Mouse (Mus musculus) adrenal gland, postnatal 25 days (tissue): ENCODE measurements around the gene Ddrgk1. TPM values are rescaled to one million over a fixed set of nuclear protein-coding genes. Genes with fewer than 3 reads are reported as not detected.

Experiments
- total RNA-seq: library from RNA; stranded (reverse); gene quantifications from 2 replicates; pipeline ENCODE4 v1.2.3, GENCODE M21; 2021

Ddrgk1 gene
- total RNA-seq, 1 experiment from 2014 or later, result 226 TPM

Other genes with a start within 250 kb of the Ddrgk1 start
- 80.9 and 81.9 TPM in 2 replicates for gene Vps16, start 240.3 kb downstream of the Ddrgk1 start, total RNA-seq
- gene Pced1a, start 240.0 kb downstream of the Ddrgk1 start, total RNA-seq, result 18.9 and 19.9 TPM in 2 replicates
- gene Ptpra, start 214.4 kb downstream of the Ddrgk1 start, total RNA-seq, result 115 and 144 TPM in 2 replicates
- 61.9 and 64.5 TPM in 2 replicates for gene Mrps26, start 100.9 kb downstream of the Ddrgk1 start, total RNA-seq
- not detected in 2 replicates for gene Oxt, start 88.5 kb downstream of the Ddrgk1 start, total RNA-seq
- gene Avp, start 82.1 kb downstream of the Ddrgk1 start, total RNA-seq, result not detected in 2 replicates
- 8.9 and 14.0 TPM in 2 replicates for gene Fastkd5, start 34.6 kb downstream of the Ddrgk1 start, total RNA-seq
- 7.5 and 7.9 TPM in 2 replicates for gene Ubox5, start 34.6 kb downstream of the Ddrgk1 start, total RNA-seq
- gene Lzts3, start 21.9 kb downstream of the Ddrgk1 start, total RNA-seq, result 16.8 and 19.5 TPM in 2 replicates
- 23.8 and 28.0 TPM in 2 replicates for gene Itpa, start 3.0 kb upstream of the Ddrgk1 start, total RNA-seq
- 2.0 and 2.1 TPM in 2 replicates for gene Slc4a11, start 32.9 kb upstream of the Ddrgk1 start, total RNA-seq
- 29.6 and 38.9 TPM in 2 replicates for gene 4930402H24Rik, start 241.7 kb upstream of the Ddrgk1 start, total RNA-seq
- gene Atrn, start 241.8 kb upstream of the Ddrgk1 start, total RNA-seq, result 35.0 and 41.2 TPM in 2 replicates